Mouse (Mus musculus) C2C12 (cell line): Measurements from ENCODE around the gene Odf3l1. TPM values are rescaled to one million over a fixed set of nuclear protein-coding genes. Genes with fewer than 3 reads are reported as not detected.
A peak's percentile ranks its signal among the peaks of the same experiment; 100 is the strongest.

ENCODE experiments used
- H3K27me3 ChIP-seq: one replicate; pipeline ENCODE4 v1.6.1; 2011; ENCODE audit not compliant: control insufficient read depth, insufficient read depth, insufficient read length
- H3K36me3 ChIP-seq: one replicate; pipeline ENCODE4 v1.6.1; 2011; ENCODE audit not compliant: control insufficient read depth, insufficient read depth
- H3K4me3 ChIP-seq: one replicate; pipeline ENCODE4 v1.5.1; 2011; ENCODE audit warnings: mild to moderate bottlenecking, control low read depth; ENCODE audit not compliant: poor library complexity, insufficient read depth, severe bottlenecking
- H3K79me2 ChIP-seq: one replicate; pipeline ENCODE4 v1.6.1; 2011; ENCODE audit not compliant: control insufficient read depth, insufficient read depth
- H3K79me3 ChIP-seq: one replicate; pipeline ENCODE4 v1.6.1; 2011; ENCODE audit warnings: low read depth, control low read depth
- H3ac ChIP-seq: one replicate; pipeline ENCODE3; 2011; ENCODE audit warnings: low read depth; ENCODE audit not compliant: control insufficient read depth, insufficient read length
- CEBPB ChIP-seq: IDR thresholded peaks from one replicate; pipeline ENCODE4 v1.6.1; 2011; ENCODE audit warnings: low read depth, mild to moderate bottlenecking, control low read depth, moderate library complexity
- CTCF ChIP-seq: IDR thresholded peaks from one replicate; pipeline ENCODE4 v1.5.1; 2011; ENCODE audit not compliant: control insufficient read depth, insufficient read depth, insufficient read length
- FOSL1 ChIP-seq: IDR thresholded peaks from one replicate; pipeline ENCODE4 v1.8.0; 2011; ENCODE audit warnings: mild to moderate bottlenecking, low read length; ENCODE audit not compliant: poor library complexity, insufficient read depth, severe bottlenecking
- MAX ChIP-seq: IDR thresholded peaks from one replicate; pipeline ENCODE4 v1.6.1; 2011; ENCODE audit warnings: mild to moderate bottlenecking, control low read depth
- MYOD1 ChIP-seq: IDR thresholded peaks from one replicate; pipeline ENCODE4 v1.6.1; 2011; ENCODE audit warnings: low read depth; ENCODE audit not compliant: control insufficient read depth, insufficient read length
- MYOG ChIP-seq: IDR thresholded peaks from one replicate; pipeline ENCODE4 v1.6.1; 2011; ENCODE audit not compliant: control insufficient read depth, insufficient read length; ENCODE audit errors: extremely low read depth
- USF1 ChIP-seq: IDR thresholded peaks from one replicate; pipeline ENCODE4 v1.6.1; 2011; ENCODE audit warnings: low read depth, mild to moderate bottlenecking, control low read depth, moderate library complexity
- polyA plus RNA-seq: library from polyadenylated mRNA; unstranded; fragments of >200 nt; fragmentation: generic; extraction: Trizol; gene quantifications from one replicate; pipeline ENCODE4 v1.2.1, GENCODE M21; 2012; ENCODE audit warnings: missing spikeins

Gene Odf3l1
- polyA plus RNA-seq, 1 experiment: 0.04 TPM

- H3K79me3 ChIP-seq: no peaks in the 10 kb centered on the region
- TF ChIP-seq MYOG: no peak
- H3K79me2 ChIP-seq: no peaks in the 10 kb centered on the region
- no peak overlapping the region for H3K4me3 ChIP-seq
- no peaks in the 10 kb centered on the region for H3K27me3 ChIP-seq
- H3ac ChIP-seq: no peak overlapping the region
- peaks cover 20% of the 10 kb centered on the region for H3K36me3 ChIP-seq
Observed at GRCm38 (mm10) chr9:56892111-56892510, 27.6 kb upstream of the Odf3l1 start.

- TF ChIP-seq CTCF (peak; percentile 26), FOSL1 (no peak), USF1 (no peak)
- no peaks in the 10 kb centered on the region for H3K27me3 ChIP-seq
- peaks cover 21% of the 10 kb centered on the region for H3K36me3 ChIP-seq
- no peak overlapping the region for H3ac ChIP-seq
- no peak overlapping the region for H3K4me3 ChIP-seq
- no peaks in the 10 kb centered on the region for H3K79me3 ChIP-seq
- H3K79me2 ChIP-seq: no peaks in the 10 kb centered on the region
Observed at GRCm38 (mm10) chr9:56891517-56892011, 27.1 kb upstream of the Odf3l1 start.

DNA sequence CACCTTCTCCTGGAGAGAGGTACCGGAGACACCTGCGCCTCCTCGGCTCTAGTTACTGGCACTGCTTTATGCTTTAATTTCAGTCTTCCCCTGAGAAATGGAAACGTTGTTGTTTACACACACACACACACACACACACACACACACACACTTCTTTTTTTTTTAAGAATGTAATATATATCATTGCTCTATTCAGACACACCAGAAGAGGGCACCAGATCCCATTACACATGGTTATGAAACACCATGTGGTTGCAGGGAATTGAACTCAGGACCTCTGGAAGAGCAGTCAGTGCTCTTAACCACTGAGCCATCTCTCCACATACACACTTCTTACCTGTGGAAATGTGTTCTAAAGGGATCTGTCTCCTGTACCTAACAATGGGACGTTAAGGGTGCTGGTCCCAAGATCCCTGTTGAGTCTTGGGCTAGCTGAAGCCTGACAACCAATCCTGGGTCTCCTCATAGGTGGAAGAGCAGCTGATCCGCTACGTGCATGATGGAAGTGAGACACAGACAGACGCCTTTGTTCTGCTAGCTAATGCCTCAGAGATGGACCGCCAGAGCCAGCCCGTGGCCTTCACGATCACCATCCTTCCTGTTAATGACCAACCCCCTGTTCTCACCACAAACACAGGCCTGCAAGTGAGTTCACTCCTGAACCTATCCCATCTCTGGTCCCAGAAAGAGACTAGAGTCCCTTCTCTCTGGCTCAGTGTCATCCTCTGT is 26.2 kb upstream of the Odf3l1 start:
- H3K36me3 ChIP-seq: peaks cover 21% of the 10 kb centered on the region
- H3K27me3 ChIP-seq: no peaks in the 10 kb centered on the region

GRCm38 (mm10) chr9:56889817-56890216 is 25.3 kb upstream of the Odf3l1 start:
- Histone ChIP-seq H3K4me3 (no peak overlapping the region), H3K79me3 (no peaks in the 10 kb centered on the region), H3K36me3 (peaks cover 21% of the 10 kb centered on the region), H3K27me3 (no peaks in the 10 kb centered on the region), H3K79me2 (no peaks in the 10 kb centered on the region), H3ac (no peak overlapping the region)
- TF ChIP-seq MYOD1 (no peak), CTCF (peak; percentile 82)

More for the DNA sequence above, 26.2 kb upstream of the Odf3l1 start:
- Histone ChIP-seq H3K79me3 (no peaks in the 10 kb centered on the region), H3K79me2 (no peaks in the 10 kb centered on the region), H3ac (no peak overlapping the region), H3K4me3 (no peak overlapping the region)
- TF ChIP-seq MYOG (no peak), MAX (no peak), FOSL1 (no peak), USF1 (no peak), CTCF (no peak), CEBPB (no peak), MYOD1 (no peak)

DNA sequence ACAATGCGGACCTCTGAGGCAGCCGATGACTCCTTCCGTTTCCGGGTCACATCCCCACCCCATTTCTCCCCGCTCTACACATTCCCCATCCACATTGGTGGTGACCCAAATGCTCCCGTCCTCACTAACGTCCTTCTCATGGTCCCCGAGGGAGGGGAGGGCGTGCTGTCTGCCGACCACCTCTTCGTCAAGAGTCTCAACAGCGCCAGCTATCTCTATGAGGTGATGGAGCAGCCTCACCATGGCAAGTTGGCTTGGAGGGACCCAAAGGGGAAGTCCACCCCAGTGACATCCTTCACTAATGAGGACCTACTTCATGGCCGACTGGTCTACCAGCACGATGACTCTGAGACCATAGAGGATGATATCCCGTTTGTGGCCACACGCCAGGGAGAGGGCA is 23.1 kb upstream of the Odf3l1 start:
- peaks cover 30% of the 10 kb centered on the region for H3K36me3 ChIP-seq

GRCm38 (mm10) chr9:56886601-56887000 is 22.1 kb upstream of the Odf3l1 start:
- Histone ChIP-seq H3K27me3 (no peaks in the 10 kb centered on the region), H3K36me3 (peaks cover 30% of the 10 kb centered on the region), H3K79me2 (no peaks in the 10 kb centered on the region), H3ac (no peak overlapping the region), H3K79me3 (no peaks in the 10 kb centered on the region), H3K4me3 (no peak overlapping the region)
- TF ChIP-seq CEBPB (no peak), MAX (no peak), CTCF (no peak), FOSL1 (no peak), USF1 (no peak), MYOG (no peak), MYOD1 (no peak)

More for the DNA sequence above, 23.1 kb upstream of the Odf3l1 start:
- Histone ChIP-seq H3K27me3 (no peaks in the 10 kb centered on the region), H3K79me2 (no peaks in the 10 kb centered on the region), H3ac (no peak overlapping the region), H3K4me3 (no peak overlapping the region), H3K79me3 (no peaks in the 10 kb centered on the region)
- no peak for TF ChIP-seq USF1
- no peak for TF ChIP-seq CTCF
- TF ChIP-seq MAX: no peak
- TF ChIP-seq CEBPB: no peak
- TF ChIP-seq MYOD1: no peak
- TF ChIP-seq FOSL1: no peak
- TF ChIP-seq MYOG: no peak
